Mouse (Mus musculus) spleen, postnatal 36 days (tissue): Measurements from ENCODE around the gene Ccdc184.

ENCODE experiments used
- DNase-seq, 2 experiments: peaks; one replicate each; pipeline ENCODE4 v3.0.0; 2022; ENCODE audit warnings: low spot score in 2 of 2, mixed read lengths in 1 of 2

Gene Ccdc184

DNA sequence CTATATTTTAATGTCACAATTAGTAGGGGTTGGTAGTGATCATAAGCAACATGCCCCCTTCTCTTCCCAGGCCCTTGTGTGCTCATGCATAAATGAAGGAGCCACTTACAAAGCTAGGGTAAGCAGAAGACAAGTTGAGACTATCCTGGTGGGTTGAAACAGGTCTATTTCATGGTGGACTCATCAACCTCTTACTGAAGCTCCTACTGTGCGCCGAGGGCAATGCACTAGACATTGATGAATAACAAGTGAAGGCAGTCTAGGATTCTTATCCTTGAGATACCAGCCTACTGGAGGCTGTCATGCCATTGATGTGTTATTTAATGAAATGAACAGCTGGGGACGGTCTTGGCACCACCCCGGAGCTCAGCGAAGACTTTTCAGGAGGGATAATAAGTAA lies 11.7 kb upstream of the Ccdc184 start:
- DNase-seq = no peak

GRCm38 (mm10) chr15:98155944-98156343 lies 11.0 kb upstream of the Ccdc184 start:
- no peak for DNase-seq

DNA sequence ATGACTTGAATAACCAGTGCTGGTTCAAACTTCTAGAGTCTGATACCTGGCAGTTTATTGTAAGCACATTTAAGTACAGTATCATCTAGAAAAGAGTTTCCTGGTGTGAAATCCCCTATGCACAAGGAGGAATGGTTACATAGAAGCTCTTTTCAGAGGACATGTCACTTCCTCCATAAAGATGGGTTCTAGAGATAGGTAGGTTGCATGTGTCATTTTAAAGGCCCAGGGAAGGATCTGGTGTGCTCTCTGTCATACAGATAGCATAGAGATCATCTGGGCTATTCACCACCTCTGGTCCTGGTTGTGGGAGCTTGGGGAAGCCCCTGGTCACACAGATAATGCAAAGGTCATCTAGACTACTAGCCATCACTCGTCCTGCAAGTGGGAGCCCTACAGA lies 9.7 kb upstream of the Ccdc184 start:
- DNase-seq = no peak

- DNase-seq = no peak
Observed at GRCm38 (mm10) chr15:98161026-98161805, 5.7 kb upstream of the Ccdc184 start.

- DNase-seq = no peak
Observed at GRCm38 (mm10) chr15:98162561-98162960, 4.4 kb upstream of the Ccdc184 start.

- no peak for DNase-seq
Observed at GRCm38 (mm10) chr15:98165525-98165924, 1.4 kb upstream of the Ccdc184 start, which contains the start of gene Asb8. Gene Asb8 (minus strand): TSS chr15:98165625.

DNA sequence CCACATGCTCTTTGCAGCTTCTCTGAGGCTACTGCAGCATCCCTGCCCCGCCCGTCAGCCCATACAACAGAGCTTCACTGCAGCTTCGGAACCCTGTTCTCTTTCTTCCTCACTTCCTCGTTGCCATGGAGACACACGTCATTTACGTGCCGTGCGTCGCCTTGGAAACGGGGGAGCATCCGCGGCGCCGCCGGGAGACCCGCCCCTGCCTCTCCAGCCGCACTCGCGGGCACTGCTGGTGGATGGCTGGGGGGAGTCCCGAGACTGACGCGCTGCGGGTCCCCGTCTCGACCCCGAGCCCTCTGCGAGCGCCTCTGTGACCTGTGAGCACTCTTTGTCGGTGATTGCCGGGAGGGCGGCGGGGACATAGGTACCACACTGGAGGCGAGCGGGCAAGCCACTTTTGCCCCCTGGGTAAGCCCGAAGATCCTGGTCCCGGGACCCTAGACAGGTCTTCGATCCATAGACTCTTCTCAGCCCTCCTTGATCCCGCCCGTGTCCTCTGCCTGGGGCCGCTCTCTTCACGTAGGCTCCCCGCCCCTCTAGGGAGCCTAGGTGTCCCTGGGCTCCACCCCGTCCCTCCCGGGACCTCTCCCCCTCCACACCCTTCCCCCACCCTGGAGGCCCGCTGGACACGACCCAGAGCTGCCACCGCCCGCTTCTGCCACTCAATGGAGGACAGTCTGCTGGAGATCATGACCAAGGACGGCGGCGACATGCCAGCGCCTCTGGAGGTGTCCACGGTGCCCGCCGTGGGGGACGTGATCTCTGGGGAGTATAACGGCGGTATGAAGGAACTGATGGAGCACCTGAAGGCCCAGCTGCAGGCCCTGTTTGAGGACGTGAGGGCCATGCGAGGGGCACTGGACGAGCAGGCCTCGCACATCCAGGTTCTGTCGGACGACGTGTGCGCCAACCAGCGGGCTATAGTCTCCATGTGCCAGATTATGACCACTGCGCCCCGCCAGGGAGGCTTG lies 975 bp downstream of the Ccdc184 start:
- DNase-seq = peak; percentile 60 to 67

DNA sequence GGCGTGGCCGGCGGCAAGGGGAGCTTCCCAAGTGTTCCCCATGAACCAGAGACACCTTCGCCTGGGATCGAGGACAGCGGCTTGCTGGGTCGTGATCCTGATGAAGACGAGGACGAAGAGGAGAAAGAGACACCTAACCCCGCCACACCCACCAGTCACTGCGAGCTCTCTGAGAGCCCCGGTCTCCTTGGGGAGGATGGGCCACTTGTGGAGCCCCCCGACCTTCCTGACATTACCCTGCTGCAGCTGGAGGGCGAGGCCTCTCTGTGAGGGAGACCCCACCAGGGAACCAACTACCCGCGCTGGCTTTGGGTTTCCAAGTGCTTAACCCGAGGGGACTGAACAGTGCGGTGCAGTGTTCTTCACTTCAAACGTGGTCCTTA lies 1.7 kb downstream of the Ccdc184 start:
- DNase-seq = no peak

- DNase-seq = no peak
Observed at GRCm38 (mm10) chr15:98170365-98170764, 3.4 kb downstream of the Ccdc184 start.

GRCm38 (mm10) chr15:98170917-98171316 lies 4.0 kb downstream of the Ccdc184 start:
- DNase-seq = no peak

GRCm38 (mm10) chr15:98172113-98172512 lies 5.2 kb downstream of the Ccdc184 start:
- DNase-seq = no peak

- no peak for DNase-seq
Observed at GRCm38 (mm10) chr15:98173821-98174220, 6.9 kb downstream of the Ccdc184 start.

GRCm38 (mm10) chr15:98177320-98177719 lies 10.4 kb downstream of the Ccdc184 start:
- no peak for DNase-seq

GRCm38 (mm10) chr15:98180567-98181131 lies 13.7 kb downstream of the Ccdc184 start:
- no peak for DNase-seq

- DNase-seq = peak; percentile 75 to 78
Observed at GRCm38 (mm10) chr15:98181132-98181711, 14.3 kb downstream of the Ccdc184 start.

DNA sequence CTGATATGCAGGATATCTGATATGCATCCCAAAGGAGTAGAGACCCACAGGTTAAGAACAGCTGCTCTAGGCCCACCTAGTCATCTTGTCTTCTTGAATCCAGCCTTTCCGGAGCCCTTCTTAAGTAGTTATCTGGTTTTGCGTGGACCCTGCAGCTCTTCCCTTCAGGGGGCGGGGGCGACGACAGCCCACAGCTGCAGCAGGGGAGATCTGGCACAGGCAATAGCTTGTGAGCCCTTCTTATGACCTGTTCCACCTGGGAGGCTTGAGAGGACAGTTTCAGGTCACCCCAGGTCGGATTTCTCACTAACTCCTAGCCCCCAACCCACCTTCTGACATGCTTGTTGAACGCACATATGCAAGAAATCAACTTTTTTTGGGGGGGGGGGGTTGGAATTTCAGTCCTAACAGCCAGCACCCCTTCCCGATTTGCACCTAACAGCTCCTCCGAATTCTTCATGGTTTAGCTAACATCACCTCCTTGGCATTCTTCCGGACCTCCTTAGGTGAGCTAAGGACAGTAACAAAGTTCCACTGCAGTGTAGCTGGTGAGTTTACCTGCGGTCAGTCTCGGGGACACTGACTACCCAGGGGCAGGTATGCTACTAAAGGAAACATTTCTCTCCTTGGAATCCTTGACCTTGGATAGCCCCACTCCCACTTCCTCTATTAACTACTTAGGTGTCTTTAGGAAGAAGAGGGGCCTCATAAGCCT lies 15.1 kb downstream of the Ccdc184 start:
- no peak for DNase-seq

DNA sequence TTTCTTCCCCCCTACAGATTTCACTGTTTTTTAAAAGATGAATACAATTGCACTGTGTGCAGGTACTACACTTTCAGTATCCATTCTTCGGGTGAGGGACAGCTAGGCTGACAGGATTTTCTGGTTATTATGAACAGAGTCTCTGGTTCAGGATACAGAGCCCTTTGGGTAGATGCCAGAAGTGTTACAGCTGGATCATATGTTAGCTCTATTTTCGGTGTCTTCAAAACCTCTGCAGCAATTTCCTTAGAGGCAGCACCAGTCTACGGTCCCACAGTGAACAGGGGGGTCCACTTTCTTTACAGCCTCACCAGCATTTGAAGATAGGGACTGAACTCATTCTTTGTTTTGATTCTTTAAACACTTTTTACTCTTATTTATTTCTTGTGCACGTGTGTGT lies 17.5 kb downstream of the Ccdc184 start:
- DNase-seq = no peak

DNA sequence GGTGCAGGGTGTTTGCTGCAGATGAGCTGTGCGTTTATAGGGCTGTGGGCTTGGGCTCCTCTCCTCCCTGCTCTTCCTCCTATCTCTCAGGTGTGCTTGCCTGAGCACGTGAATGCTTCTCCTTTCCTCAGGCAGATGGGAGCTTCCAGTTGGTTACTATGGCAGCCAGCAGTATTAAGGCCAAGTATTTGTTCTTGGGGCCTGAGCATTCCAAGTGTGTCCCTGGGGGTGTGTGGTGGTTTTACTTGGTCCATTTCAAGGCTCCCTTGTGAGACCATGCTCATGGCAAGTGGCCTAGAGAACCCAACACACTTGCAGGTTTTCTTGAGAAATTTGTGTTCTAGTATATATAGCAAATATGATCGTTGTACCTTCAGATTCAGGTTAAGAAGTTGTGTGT lies 28.5 kb downstream of the Ccdc184 start, which contains the start of gene Olfr288:
Olfr288 (minus strand) TSS at position 101 of the 400 bp plus-strand sequence.
- DNase-seq = no peak

DNA sequence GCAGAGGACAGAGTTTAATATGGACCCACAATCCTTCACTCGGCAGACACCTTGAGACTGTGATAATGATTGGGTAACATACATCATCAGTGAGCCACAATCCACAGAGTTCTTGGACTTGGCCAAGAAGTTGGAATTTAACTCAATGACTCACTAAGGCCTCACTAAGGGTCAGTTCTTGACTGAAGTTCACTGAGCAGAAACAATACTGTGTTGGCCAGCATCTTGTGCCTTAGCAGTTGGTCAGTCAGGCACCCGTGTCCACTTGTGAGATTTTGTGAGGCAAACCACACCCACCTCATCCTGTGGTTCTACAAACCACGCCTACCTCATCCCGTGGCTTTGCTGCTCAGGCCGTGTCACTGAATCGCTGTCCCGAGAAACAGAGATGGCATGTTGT lies 42.7 kb downstream of the Ccdc184 start:
- DNase-seq = no peak

- no peak for DNase-seq
Observed at GRCm38 (mm10) chr15:98213336-98213870, 46.4 kb downstream of the Ccdc184 start.

- no peak for DNase-seq
Observed at GRCm38 (mm10) chr15:98214130-98214529, 47.2 kb downstream of the Ccdc184 start.
